Mouse (Mus musculus) myocyte (in vitro differentiated cells): ENCODE measurements around the gene Myo15.

Source experiments
- POLR2A ChIP-seq: IDR thresholded peaks from one replicate; pipeline ENCODE4 v1.6.1; 2011; ENCODE audit warnings: low read depth, mild to moderate bottlenecking, control low read depth, moderate library complexity; ENCODE audit not compliant: insufficient read length
- POLR2AphosphoS2 ChIP-seq: IDR thresholded peaks from one replicate; pipeline ENCODE4 v1.6.1; 2011; ENCODE audit warnings: low read depth, control low read depth; ENCODE audit not compliant: insufficient read length

GRCm38 (mm10) chr11:60444007-60444406 is 25.1 kb upstream of the Myo15 start:
- TF ChIP-seq POLR2AphosphoS2 (no peak), POLR2A (no peak)
